Mouse (Mus musculus) CH12.LX (cell line): ENCODE measurements at regions not wholly inside any gene's neighbourhood (a gene's known extent, or its start where the extent isn't known, plus 50 kb on each side); places are given as distances from the start of the nearest gene placed in this dataset.

Experiments
- DNase-seq: peaks from one replicate; pipeline ENCODE4 v3.0.0-alpha.2; 2013; ENCODE audit errors: extremely low read depth
- H3K27ac ChIP-seq: 2 replicates; pipeline ENCODE4 v1.5.1; 2012; ENCODE audit warnings: low read depth, mild to moderate bottlenecking, control low read depth, moderate library complexity; ENCODE audit not compliant: insufficient read depth
- H3K27me3 ChIP-seq: replicated peaks from 2 replicates; pipeline ENCODE3; 2012; ENCODE audit warnings: inconsistent platforms
- H3K36me3 ChIP-seq, 2 experiments: replicated peaks in 1 of 2; 2 replicates each; pipeline versions ENCODE3 to v1.6.1; 2012; ENCODE audit warnings: inconsistent platforms in 1 of 2, low read length in 1 of 2, mild to moderate bottlenecking in 1 of 2, mixed read lengths in 1 of 2, moderate library complexity in 1 of 2; ENCODE audit not compliant: control insufficient read depth in 1 of 2, insufficient read depth in 1 of 2
- H3K4me1 ChIP-seq, 2 experiments: 2 replicates each; pipeline ENCODE4 v1.6.1; 2012; ENCODE audit warnings: inconsistent platforms in 1 of 2, moderate library complexity in 1 of 2; ENCODE audit not compliant: insufficient read depth in 2 of 2, control insufficient read depth in 1 of 2
- H3K4me2 ChIP-seq: 2 replicates; pipeline ENCODE4 v1.6.1; 2012; ENCODE audit warnings: low read depth, mild to moderate bottlenecking, control low read depth; ENCODE audit not compliant: poor library complexity, insufficient read depth, severe bottlenecking
- H3K4me3 ChIP-seq, 3 experiments: fragments of 150-350 bp in 1 of 3; sonication (generic) in 1 of 3; replicated peaks in 1 of 3; 2 replicates each; pipeline versions ENCODE3 to v1.5.1; 2011 to 2012; ENCODE audit warnings: low read depth in 2 of 3, low read length in 2 of 3, mild to moderate bottlenecking in 2 of 3, moderate library complexity in 2 of 3, control low read depth in 1 of 3, improper control_type of control experiment in 1 of 3, inconsistent platforms in 1 of 3, mixed read lengths in 1 of 3; ENCODE audit not compliant: poor library complexity in 1 of 3
- H3K79me2 ChIP-seq: replicated peaks from 2 replicates; pipeline ENCODE4 v1.6.1; 2012; ENCODE audit warnings: mild to moderate bottlenecking, moderate library complexity; ENCODE audit not compliant: control insufficient read depth, poor library complexity, insufficient read depth, severe bottlenecking; ENCODE audit errors: extremely low read depth
- H3K9ac ChIP-seq: 2 replicates; pipeline ENCODE4 v1.6.1; 2012; ENCODE audit warnings: low read depth, mild to moderate bottlenecking, control low read depth, moderate library complexity; ENCODE audit not compliant: insufficient read depth
- H3K9me3 ChIP-seq: replicated peaks from 2 replicates; pipeline ENCODE3; 2012; ENCODE audit warnings: low read length, inconsistent platforms, mixed read lengths
- BHLHE40 ChIP-seq: IDR thresholded peaks from 2 replicates; pipeline ENCODE4 v1.6.1; 2011; ENCODE audit warnings: mild to moderate bottlenecking, low read depth, low read length, improper control_type of control experiment
- E2F4 ChIP-seq: IDR thresholded peaks from 2 replicates; pipeline ENCODE4 v1.6.1; 2011; ENCODE audit warnings: low read depth, low read length, improper control_type of control experiment; ENCODE audit not compliant: insufficient replicate concordance
- EP300 ChIP-seq: IDR thresholded peaks from 2 replicates; pipeline ENCODE4 v1.6.1; 2011; ENCODE audit warnings: low read length, improper control_type of control experiment
- GABPA ChIP-seq: IDR thresholded peaks from 2 replicates; pipeline ENCODE4 v1.6.1; 2012; ENCODE audit warnings: low read depth, low read length, improper control_type of control experiment, inconsistent platforms; ENCODE audit not compliant: insufficient replicate concordance
- HCFC1 ChIP-seq: IDR thresholded peaks from 2 replicates; pipeline ENCODE4 v1.6.1; 2012; ENCODE audit warnings: low read depth, mild to moderate bottlenecking, inconsistent platforms, low read length, improper control_type of control experiment
- JUN ChIP-seq: IDR thresholded peaks from 2 replicates; pipeline ENCODE4 v1.6.1; 2011; ENCODE audit warnings: low read depth, mild to moderate bottlenecking, low read length, improper control_type of control experiment, moderate library complexity; ENCODE audit not compliant: insufficient read depth
- MAFK ChIP-seq: IDR thresholded peaks from 2 replicates; pipeline ENCODE4 v1.6.1; 2011; ENCODE audit warnings: low read length, improper control_type of control experiment; ENCODE audit not compliant: insufficient replicate concordance
- MXI1 ChIP-seq: IDR thresholded peaks from 2 replicates; pipeline ENCODE4 v1.6.1; 2011; ENCODE audit warnings: mild to moderate bottlenecking, low read depth, low read length, improper control_type of control experiment
- PAX5 ChIP-seq: IDR thresholded peaks from 2 replicates; pipeline ENCODE4 v1.6.1; 2012; ENCODE audit warnings: low read length, inconsistent platforms, mixed read lengths
- POLR2A ChIP-seq: IDR thresholded peaks from 2 replicates; pipeline ENCODE4 v1.6.1; 2011; ENCODE audit warnings: low read depth, mild to moderate bottlenecking, improper control_type of control experiment, low read length
- SIN3A ChIP-seq: IDR thresholded peaks from 2 replicates; pipeline ENCODE4 v1.6.1; 2012; ENCODE audit warnings: low read length, improper control_type of control experiment, inconsistent platforms
- SMC3 ChIP-seq: IDR thresholded peaks from 2 replicates; pipeline ENCODE4 v1.6.1; 2011; ENCODE audit warnings: low read depth, low read length, improper control_type of control experiment
- TCF12 ChIP-seq: IDR thresholded peaks from 2 replicates; pipeline ENCODE4 v1.6.1; 2014; ENCODE audit warnings: low read depth, mild to moderate bottlenecking, inconsistent platforms, low read length, improper control_type of control experiment
- UBTF ChIP-seq: IDR thresholded peaks from 2 replicates; pipeline ENCODE4 v1.6.1; 2012; ENCODE audit warnings: low read depth, mild to moderate bottlenecking, inconsistent platforms, low read length, improper control_type of control experiment, moderate library complexity
- ZC3H11A ChIP-seq: IDR thresholded peaks from 2 replicates; pipeline ENCODE4 v1.6.1; 2012; ENCODE audit warnings: low read depth, mild to moderate bottlenecking, inconsistent platforms, low read length, improper control_type of control experiment
- ZNF384 ChIP-seq: IDR thresholded peaks from 2 replicates; pipeline ENCODE4 v1.6.1; 2012; ENCODE audit warnings: low read depth, low read length, improper control_type of control experiment, inconsistent platforms
- dilution Hi-C: fragments of 300-500 bp; cut with MboI; formaldehyde crosslinking; loops from 2 replicates; pipeline ENCODE4 v1.14.3; 2020; ENCODE audit warnings: low sequenced_read_pairs; ENCODE audit not compliant: extremely low pct_unique_long_range_greater_than_20kb, extremely low pct_ligation_motif_present
- in situ Hi-C: fragments of 300-500 bp; cut with MboI; formaldehyde crosslinking; loops from 3 replicates; pipeline ENCODE4 v1.14.3; 2019; ENCODE audit warnings: low sequenced_read_pairs, low pct_ligation_motif_present, low pct_unique_long_range_greater_than_20kb, mixed read lengths

DNA sequence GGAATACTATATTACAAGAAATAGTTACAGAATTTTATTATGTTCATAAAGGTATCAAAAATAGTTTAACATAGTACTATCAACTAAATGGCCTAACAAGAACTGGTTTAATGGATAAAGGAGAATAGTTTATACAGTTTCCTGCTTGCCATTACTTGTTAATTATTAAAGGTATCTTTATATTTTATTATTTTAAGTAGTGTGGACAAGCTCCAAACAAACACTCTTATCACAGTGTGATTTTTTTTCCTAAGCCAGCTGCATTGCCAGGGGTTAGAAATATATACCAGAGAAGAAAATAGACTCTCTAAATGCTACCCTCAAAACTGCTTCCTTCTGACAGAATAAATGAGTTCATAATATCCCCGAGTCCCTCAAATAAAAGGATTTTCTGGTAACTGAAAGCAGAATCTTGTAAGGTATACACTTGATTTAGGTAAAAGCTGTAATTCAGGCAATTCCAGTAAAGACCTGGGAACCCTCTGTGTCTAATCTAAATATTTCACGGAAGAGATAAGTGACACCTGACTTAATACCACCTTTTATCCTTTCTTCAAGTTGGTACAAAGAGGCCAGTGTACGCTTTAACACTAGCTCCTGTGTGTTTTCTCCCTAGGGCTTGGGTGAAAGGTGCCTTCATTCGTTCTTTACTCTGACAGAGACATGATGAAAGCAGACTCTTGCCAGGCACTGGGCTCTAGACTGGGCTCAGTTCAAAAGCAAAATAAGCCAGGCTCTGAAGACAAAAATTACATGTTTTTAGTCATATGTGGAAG, 76.5 kb upstream of the Ccser1 start:
- peaks cover 28% of the 10 kb centered on the region for H3K9me3 ChIP-seq
- no peak for TF ChIP-seq SIN3A
- TF ChIP-seq JUN = no peak
- no peak for TF ChIP-seq BHLHE40
- no peak for TF ChIP-seq TCF12
- TF ChIP-seq ZNF384 = no peak
- TF ChIP-seq MAFK = no peak
- H3K4me3 ChIP-seq = no peak overlapping the region
- H3K9ac ChIP-seq = no peak overlapping the region
- H3K27ac ChIP-seq = no peak overlapping the region
- no peak overlapping the region for H3K4me2 ChIP-seq
- no peak for DNase-seq
- no peaks in the 10 kb centered on the region for H3K27me3 ChIP-seq
- no peaks in the 10 kb centered on the region for H3K79me2 ChIP-seq
- H3K36me3 ChIP-seq = no peaks in the 10 kb centered on the region
- in situ Hi-C loops (no loop called here), dilution Hi-C loops (no loop called here)
- H3K4me1 ChIP-seq = no peaks in the 10 kb centered on the region

DNA sequence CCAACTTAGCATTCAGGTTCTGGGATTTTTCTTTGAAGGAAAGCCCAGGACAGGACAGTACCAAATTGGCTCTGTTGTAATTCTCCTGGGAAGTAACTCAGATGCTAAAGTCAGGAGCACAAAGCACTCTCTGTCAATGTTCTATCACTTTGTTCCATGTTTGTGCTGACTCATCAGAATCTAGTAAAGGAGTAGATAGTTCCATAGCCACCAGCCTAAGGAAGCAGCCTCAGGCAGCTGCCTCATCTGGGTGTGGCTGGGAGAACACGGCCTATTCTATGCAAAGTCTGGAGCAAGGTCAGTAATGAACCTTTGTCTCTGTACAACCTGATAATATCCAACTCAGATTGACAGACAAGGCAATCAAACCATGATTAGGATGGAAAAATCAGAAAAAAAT, 64.9 kb upstream of the Ccser1 start:
- dilution Hi-C loops = no loop called here
- in situ Hi-C loops = no loop called here

DNA sequence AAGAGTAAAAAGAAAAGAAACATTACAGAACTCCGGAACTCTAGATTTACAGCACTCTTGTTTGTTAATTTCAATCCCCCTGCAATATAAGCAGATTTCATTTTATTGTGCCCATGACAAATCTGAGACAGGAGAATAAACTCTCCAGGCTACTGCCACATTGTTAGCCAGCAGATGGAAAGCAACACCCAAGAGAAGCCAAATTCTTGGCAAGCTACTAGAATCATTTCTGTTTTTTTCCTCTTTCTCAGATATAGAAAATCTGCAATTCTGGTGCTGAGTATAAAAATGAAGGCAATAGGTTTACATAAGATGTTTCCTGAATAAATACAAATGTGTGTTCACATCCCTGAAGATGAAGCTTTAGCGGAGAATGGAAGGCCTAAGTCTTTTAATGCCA, 60.5 kb upstream of the Ccser1 start:
- no peak for DNase-seq

More for the DNA sequence above, 64.9 kb upstream of the Ccser1 start:
- no peak overlapping the region for H3K4me2 ChIP-seq
- H3K27me3 ChIP-seq = no peaks in the 10 kb centered on the region
- TF ChIP-seq E2F4 (no peak), POLR2A (no peak), HCFC1 (no peak), TCF12 (no peak), MAFK (peak; percentile 64; the same call in 1 of the 2 replicates)
- H3K27ac ChIP-seq = no peak overlapping the region
- no peak overlapping the region for H3K4me3 ChIP-seq
- no peaks in the 10 kb centered on the region for H3K36me3 ChIP-seq
- no peaks in the 10 kb centered on the region for H3K79me2 ChIP-seq
- peaks cover 34% of the 10 kb centered on the region for H3K9me3 ChIP-seq
- DNase-seq = no peak
- no peak overlapping the region for H3K9ac ChIP-seq
- H3K4me1 ChIP-seq = no peaks in the 10 kb centered on the region

More for the DNA sequence above, 60.5 kb upstream of the Ccser1 start:
- Histone ChIP-seq H3K9ac (no peak overlapping the region), H3K4me3 (no peak overlapping the region), H3K79me2 (no peaks in the 10 kb centered on the region), H3K4me2 (no peak overlapping the region), H3K9me3 (peaks cover 39% of the 10 kb centered on the region), H3K36me3 (no peaks in the 10 kb centered on the region), H3K27ac (no peak overlapping the region), H3K4me1 (no peaks in the 10 kb centered on the region), H3K27me3 (no peaks in the 10 kb centered on the region)
- TF ChIP-seq POLR2A (no peak), MXI1 (no peak), BHLHE40 (no peak), MAFK (no peak), GABPA (no peak), UBTF (no peak), PAX5 (no peak), EP300 (no peak), ZC3H11A (no peak), TCF12 (no peak), SMC3 (no peak)
- in situ Hi-C loops = no loop called here
- dilution Hi-C loops = no loop called here
